Mouse (Mus musculus) heart, embryonic 15.5 days (tissue): ENCODE measurements around the gene Lin52. TPM values are rescaled to one million over a fixed set of nuclear protein-coding genes. Genes with fewer than 3 reads are reported as not detected.

Experiments used
- ATAC-seq: fragments of 200-750 bp; cut with Nextera tagmentation; replicated peaks from 2 replicates; pipeline ENCODE4 v1.8.0; 2017; ENCODE audit warnings: low read depth, moderate TSS enrichment; ENCODE audit not compliant: insufficient number of reproducible peaks, insufficient read depth, low FRiP score
- H3K27ac ChIP-seq: fragments of 300-500 bp; sonication (generic); 2 replicates; pipeline ENCODE4 v1.5.1; 2015; ENCODE audit warnings: mild to moderate bottlenecking, inconsistent platforms
- H3K27me3 ChIP-seq: fragments of 300-500 bp; sonication (generic); 2 replicates; pipeline ENCODE4 v1.6.1; 2015; ENCODE audit warnings: inconsistent platforms
- H3K36me3 ChIP-seq: fragments of 300-500 bp; sonication (generic); 2 replicates; pipeline ENCODE4 v1.6.1; 2015; ENCODE audit warnings: mild to moderate bottlenecking, inconsistent platforms
- H3K4me1 ChIP-seq: fragments of 300-500 bp; sonication (generic); replicated peaks from 2 replicates; pipeline ENCODE4 v1.6.1; 2015; ENCODE audit warnings: inconsistent platforms
- H3K4me2 ChIP-seq: fragments of 300-500 bp; sonication (generic); 2 replicates; pipeline ENCODE4 v1.6.1; 2015; ENCODE audit warnings: inconsistent platforms, mild to moderate bottlenecking, moderate library complexity
- H3K4me3 ChIP-seq: fragments of 300-500 bp; sonication (generic); 2 replicates; pipeline ENCODE4 v1.5.1; 2015; ENCODE audit warnings: mild to moderate bottlenecking, inconsistent platforms
- H3K9ac ChIP-seq: fragments of 300-500 bp; sonication (generic); 2 replicates; pipeline ENCODE4 v1.6.1; 2015; ENCODE audit warnings: mild to moderate bottlenecking, inconsistent platforms
- H3K9me3 ChIP-seq: fragments of 300-500 bp; sonication (generic); replicated peaks from 2 replicates; pipeline ENCODE4 v1.6.1; 2016; ENCODE audit warnings: inconsistent platforms
- WGBS: fragments of 180-500 bp; shearing (Covaris S2); methylation state at CpG from one replicate; pipeline ENCODE4 v1.1.7; 2015; ENCODE audit warnings: mixed read lengths; 5-methylcytosine and 5-hydroxymethylcytosine counted together
- polyA plus RNA-seq: library from polyadenylated mRNA; unstranded; fragments of >200 nt; fragmentation: Nextera tagmentation; extraction: Ambion mirVana; gene quantifications from 2 replicates; pipeline ENCODE4 v1.2.1, GENCODE M21; 2015

Lin52 gene
- polyA plus RNA-seq, 1 experiment from 2014 or later: 13.3 TPM

DNA sequence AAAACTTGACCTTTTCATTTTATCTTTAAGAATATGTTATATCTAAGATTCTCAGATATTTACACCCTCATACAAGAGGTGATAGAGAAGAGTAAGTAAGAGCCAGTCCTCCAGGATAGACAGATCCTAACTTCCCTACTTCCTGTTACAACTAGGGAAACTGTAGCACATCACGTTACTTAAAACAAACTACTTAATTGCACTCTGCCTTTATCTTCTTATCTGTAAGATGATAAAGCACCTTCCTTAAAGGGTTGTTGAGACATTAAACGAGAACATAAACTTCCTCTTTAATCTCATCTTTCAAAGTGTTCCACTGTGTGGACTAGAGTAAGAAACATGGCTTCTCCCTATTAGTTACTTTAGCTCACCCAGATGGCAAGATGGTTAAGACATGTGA, 12.5 kb upstream of the Lin52 start:
- Histone ChIP-seq H3K36me3 (peaks cover 23% of the 10 kb centered on the region), H3K4me3 (no peak overlapping the region), H3K4me2 (no peak overlapping the region), H3K27ac (no peak overlapping the region), H3K4me1 (no peaks in the 10 kb centered on the region), H3K9me3 (no peaks in the 10 kb centered on the region), H3K9ac (no peak overlapping the region), H3K27me3 (no peaks in the 10 kb centered on the region)
- no peak for ATAC-seq
- whole genome bisulfite sequencing: 61% methylated on average over 2 of the region's 2 CpGs

DNA sequence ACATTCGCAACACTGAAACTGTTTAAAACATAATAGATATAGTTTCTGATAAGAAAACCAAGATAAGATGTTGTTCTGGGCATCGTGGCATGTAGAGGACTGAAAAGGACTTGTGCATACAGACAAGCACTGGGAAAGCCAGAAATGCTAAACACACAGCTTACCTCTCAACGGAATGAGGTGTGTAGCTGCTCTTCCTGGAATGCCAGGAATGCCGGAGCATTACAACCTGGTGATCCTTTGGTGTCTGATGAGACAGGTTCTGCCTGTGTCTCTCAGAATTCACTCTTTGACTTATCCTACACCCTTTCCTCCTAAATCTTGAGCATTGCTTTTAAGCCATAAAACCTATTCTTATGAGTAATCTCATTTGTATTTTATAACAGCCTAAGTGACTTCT, 8.7 kb upstream of the Lin52 start:
- Histone ChIP-seq H3K36me3 (peaks cover 20% of the 10 kb centered on the region), H3K27ac (no peak overlapping the region), H3K4me3 (no peak overlapping the region), H3K27me3 (0 out of 2 replicates have a peak, but pooled peaks cover 4% of the 10 kb centered on the region), H3K4me1 (no peaks in the 10 kb centered on the region), H3K9ac (no peak overlapping the region), H3K4me2 (no peak overlapping the region), H3K9me3 (no peaks in the 10 kb centered on the region)
- WGBS: 70% methylated on average over 4 of the region's 4 CpGs
- no peak for ATAC-seq

DNA sequence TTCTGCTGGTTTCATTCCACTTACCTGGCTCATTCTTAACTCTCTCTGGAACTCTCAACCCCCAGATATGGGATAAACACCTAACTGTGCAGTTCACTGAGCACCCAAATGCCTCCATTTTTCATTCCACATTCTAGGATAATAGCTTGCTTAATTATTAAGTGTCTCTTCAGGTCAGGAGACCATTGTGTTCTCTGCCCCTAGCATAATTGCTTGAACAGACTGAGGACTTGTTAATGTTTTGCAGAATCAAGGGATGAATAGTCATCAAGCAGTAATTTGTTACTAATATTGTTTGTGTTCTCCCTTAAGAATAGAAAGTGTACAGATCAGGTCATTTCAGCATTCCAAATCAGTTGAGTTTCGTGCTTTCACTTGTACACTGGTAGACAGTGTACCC, 3.8 kb upstream of the Lin52 start:
- WGBS: 76% methylated on average over 1 of the region's 1 CpGs
- H3K4me2 ChIP-seq: no peak overlapping the region

DNA sequence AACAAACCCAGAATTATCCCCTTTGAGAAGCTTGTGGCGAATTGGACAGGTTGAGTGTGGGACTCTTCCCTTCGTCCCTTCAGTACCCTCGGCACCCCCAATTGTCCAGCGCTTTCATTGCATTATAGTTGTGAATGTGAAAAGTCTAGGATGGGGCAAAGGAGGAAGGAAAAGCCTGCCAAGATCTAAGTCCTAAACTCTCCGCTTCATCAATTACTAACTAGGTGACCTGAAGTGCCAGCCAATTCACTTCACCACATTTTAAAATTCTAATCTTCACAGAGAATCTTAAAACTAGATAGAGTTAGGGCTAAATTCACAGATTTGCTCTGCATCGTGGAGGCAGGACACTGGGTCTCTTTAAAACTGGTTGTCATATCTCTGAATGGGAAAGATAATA, 3.0 kb upstream of the Lin52 start:
- H3K4me3 ChIP-seq: no peak overlapping the region
- H3K9ac ChIP-seq: no peak overlapping the region
- 0 out of 2 replicates have a peak, but pooled peaks cover 4% of the 10 kb centered on the region for H3K27me3 ChIP-seq
- H3K27ac ChIP-seq: no peak overlapping the region
- H3K9me3 ChIP-seq: no peaks in the 10 kb centered on the region
- H3K4me1 ChIP-seq: peaks cover 22% of the 10 kb centered on the region
- no peak for ATAC-seq
- 81% methylated on average over 6 of the region's 6 CpGs for WGBS
- H3K36me3 ChIP-seq: no peaks in the 10 kb centered on the region
- no peak overlapping the region for H3K4me2 ChIP-seq

More for the DNA sequence above, 3.8 kb upstream of the Lin52 start:
- no peaks in the 10 kb centered on the region for H3K9me3 ChIP-seq
- ATAC-seq: no peak
- H3K27ac ChIP-seq: no peak overlapping the region
- H3K36me3 ChIP-seq: no peaks in the 10 kb centered on the region
- H3K9ac ChIP-seq: no peak overlapping the region
- H3K4me1 ChIP-seq: peaks cover 16% of the 10 kb centered on the region
- no peak overlapping the region for H3K4me3 ChIP-seq
- H3K27me3 ChIP-seq: 0 out of 2 replicates have a peak, but pooled peaks cover 4% of the 10 kb centered on the region

DNA sequence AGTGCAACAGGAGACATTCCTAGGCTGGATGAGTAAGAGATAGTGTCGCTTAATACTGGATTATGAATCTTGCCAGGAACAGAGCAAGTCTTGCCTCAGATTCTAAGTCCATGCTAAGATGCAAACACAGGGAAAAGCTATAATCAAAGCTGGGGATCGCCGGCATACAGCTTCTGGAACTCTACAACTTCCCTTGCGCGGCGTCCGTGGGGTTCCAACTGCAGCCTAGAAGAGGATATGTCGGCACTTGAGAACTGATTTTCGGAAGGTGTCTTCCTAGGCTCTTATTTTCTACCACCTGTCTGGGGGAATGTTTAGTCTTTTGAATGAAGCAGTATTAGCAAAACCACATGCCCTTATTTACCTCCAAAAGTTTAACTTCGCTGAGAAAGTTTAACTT, 1.3 kb upstream of the Lin52 start:
- H3K9me3 ChIP-seq: no peaks in the 10 kb centered on the region
- H3K4me2 ChIP-seq: peak overlapping the region; percentile 91
- WGBS: 43% methylated on average over 10 of the region's 10 CpGs
- peak overlapping the region; percentile 95 for H3K27ac ChIP-seq
- H3K4me1 ChIP-seq: peaks cover 26% of the 10 kb centered on the region
- ATAC-seq: no peak
- peak overlapping the region; percentile 81 for H3K9ac ChIP-seq
- no peaks in the 10 kb centered on the region for H3K36me3 ChIP-seq
- H3K27me3 ChIP-seq: 0 out of 2 replicates have a peak, but pooled peaks cover 4% of the 10 kb centered on the region
- peak overlapping the region; percentile 78 for H3K4me3 ChIP-seq

DNA sequence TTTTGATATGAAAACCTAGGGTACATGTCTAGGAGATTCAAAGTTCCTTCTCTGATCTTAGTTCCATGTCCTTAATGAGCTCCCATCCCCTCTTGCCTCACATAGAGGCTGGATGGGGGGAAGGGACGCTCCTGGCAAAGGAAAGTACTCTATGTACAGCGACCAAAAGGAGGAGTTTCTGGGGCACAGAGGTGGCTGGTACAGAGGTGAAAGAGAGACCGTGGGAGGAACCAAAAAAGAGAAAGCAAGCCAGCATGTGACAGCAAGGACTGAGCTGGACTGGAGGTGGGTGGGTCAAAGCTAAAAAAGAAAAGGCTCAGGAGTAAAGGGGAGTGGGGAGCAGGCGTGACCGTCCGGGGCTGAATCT, 888 bp upstream of the Lin52 start:
- Histone ChIP-seq H3K27me3 (0 out of 2 replicates have a peak, but pooled peaks cover 4% of the 10 kb centered on the region), H3K9me3 (no peaks in the 10 kb centered on the region), H3K36me3 (no peaks in the 10 kb centered on the region), H3K4me1 (peaks cover 26% of the 10 kb centered on the region), H3K4me2 (peak overlapping the region; percentile 91), H3K9ac (peak overlapping the region; percentile 81), H3K27ac (peak overlapping the region; percentile 95), H3K4me3 (peak overlapping the region; percentile 78)
- peak; percentile 2; the same call in 1 of the 2 replicates for ATAC-seq
- under 1% methylated on average over 6 of the region's 6 CpGs for WGBS

DNA sequence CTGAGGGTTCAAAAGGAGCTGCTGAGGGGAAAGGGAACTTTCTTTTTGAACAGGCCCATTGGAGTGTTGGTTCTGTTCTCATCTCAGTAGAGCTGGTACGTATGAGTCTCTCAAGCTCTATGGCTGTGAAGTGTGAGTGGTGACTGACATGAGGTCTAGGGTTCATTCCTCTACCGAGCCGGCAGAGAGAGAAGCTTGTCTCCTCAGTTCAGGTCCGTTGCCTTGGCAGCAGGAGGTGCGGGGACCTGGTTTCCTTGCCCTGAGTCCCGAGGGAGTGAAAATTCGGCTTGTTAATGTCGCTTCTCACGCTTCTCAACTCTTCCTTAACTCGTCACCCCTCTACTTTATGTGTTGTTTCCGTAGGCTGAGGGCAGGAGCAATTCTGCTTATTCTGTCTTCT, 579 bp downstream of the Lin52 start:
- no peak for ATAC-seq
- H3K27me3 ChIP-seq: no peaks in the 10 kb centered on the region
- peak overlapping the region; percentile 78 for H3K4me3 ChIP-seq
- H3K4me2 ChIP-seq: peak overlapping the region; percentile 91
- H3K36me3 ChIP-seq: peaks cover 1% of the 10 kb centered on the region; the same call in 1 of the 2 replicates
- H3K9ac ChIP-seq: peak overlapping the region; percentile 66
- H3K4me1 ChIP-seq: peaks cover 26% of the 10 kb centered on the region
- H3K27ac ChIP-seq: peak overlapping the region; percentile 95
- 2% methylated on average over 11 of the region's 11 CpGs for WGBS
- no peaks in the 10 kb centered on the region for H3K9me3 ChIP-seq

DNA sequence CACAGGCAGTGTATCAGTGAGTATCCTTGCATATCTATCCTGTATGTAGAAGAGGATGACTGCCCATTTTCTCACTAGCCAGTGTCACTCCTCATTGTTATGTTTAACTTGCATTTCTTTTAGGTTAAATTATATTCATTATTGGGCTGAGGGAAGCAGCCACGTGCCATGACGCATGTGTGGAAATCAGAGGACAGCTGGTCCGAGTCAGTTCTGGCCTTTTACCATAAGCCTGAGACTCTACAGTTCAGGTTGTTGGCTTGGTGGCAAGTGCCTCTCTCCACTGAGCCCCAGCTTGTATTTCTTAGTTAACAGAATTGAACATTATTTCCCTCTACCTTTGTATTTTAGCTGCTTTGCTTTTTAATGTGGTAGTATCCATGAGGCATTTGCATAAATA, 5.7 kb downstream of the Lin52 start:
- Histone ChIP-seq H3K4me1 (peaks cover 14% of the 10 kb centered on the region), H3K4me3 (no peak overlapping the region), H3K4me2 (no peak overlapping the region), H3K27me3 (no peaks in the 10 kb centered on the region), H3K9ac (no peak overlapping the region), H3K9me3 (no peaks in the 10 kb centered on the region), H3K36me3 (peaks cover 34% of the 10 kb centered on the region), H3K27ac (no peak overlapping the region)
- no peak for ATAC-seq
- WGBS: 90% methylated on average over 3 of the region's 3 CpGs

DNA sequence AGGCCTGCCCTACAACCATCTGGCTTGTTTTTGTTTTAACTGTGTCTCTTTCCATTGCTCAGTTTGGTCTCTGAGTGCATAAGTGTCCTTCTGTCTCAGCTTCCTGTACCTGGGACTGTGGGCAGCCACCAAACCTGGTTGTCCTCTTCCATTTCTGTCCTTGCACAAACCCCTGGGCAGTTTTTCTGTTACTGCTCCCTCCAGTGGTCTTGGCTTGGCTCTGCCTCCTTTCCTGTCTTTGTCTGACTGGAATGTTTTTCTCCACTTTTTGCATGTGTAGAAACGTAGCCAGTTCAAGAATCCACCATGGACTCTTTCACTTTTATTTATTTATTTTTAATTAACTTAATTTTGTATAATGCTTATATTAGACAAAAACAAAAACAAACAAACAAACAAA, 8.6 kb downstream of the Lin52 start:
- peaks cover 53% of the 10 kb centered on the region for H3K36me3 ChIP-seq
- no peaks in the 10 kb centered on the region for H3K9me3 ChIP-seq
- H3K9ac ChIP-seq: no peak overlapping the region
- no peaks in the 10 kb centered on the region for H3K27me3 ChIP-seq
- H3K27ac ChIP-seq: no peak overlapping the region
- H3K4me2 ChIP-seq: no peak overlapping the region
- ATAC-seq: no peak
- no peak overlapping the region for H3K4me3 ChIP-seq
- 57% methylated on average over 1 of the region's 1 CpGs for WGBS
- no peaks in the 10 kb centered on the region for H3K4me1 ChIP-seq

DNA sequence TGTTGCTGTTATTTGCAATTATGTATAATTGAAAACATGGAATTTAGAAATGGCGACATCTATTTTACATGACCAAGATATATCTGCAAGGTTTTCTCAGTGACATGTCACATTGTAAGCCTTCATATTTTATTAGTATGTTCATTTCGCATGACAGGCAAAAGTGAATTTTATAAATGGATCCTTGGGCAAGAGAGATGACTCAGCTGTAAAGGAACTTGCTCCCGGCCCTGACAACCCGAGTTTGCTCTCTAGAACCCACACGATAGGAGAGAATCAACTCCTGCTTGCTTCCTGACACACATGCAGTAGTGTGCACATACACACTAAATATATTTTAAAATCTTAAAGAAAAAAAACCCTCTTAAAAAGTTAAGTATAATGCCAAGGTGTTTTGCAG, 10.2 kb downstream of the Lin52 start:
- H3K27ac ChIP-seq: no peak overlapping the region
- no peak overlapping the region for H3K4me2 ChIP-seq
- H3K27me3 ChIP-seq: no peaks in the 10 kb centered on the region
- H3K36me3 ChIP-seq: peaks cover 57% of the 10 kb centered on the region
- H3K9me3 ChIP-seq: no peaks in the 10 kb centered on the region
- no peaks in the 10 kb centered on the region for H3K4me1 ChIP-seq
- no peak overlapping the region for H3K4me3 ChIP-seq
- H3K9ac ChIP-seq: no peak overlapping the region
- ATAC-seq: no peak
- 88% methylated on average over 5 of the region's 5 CpGs for WGBS

DNA sequence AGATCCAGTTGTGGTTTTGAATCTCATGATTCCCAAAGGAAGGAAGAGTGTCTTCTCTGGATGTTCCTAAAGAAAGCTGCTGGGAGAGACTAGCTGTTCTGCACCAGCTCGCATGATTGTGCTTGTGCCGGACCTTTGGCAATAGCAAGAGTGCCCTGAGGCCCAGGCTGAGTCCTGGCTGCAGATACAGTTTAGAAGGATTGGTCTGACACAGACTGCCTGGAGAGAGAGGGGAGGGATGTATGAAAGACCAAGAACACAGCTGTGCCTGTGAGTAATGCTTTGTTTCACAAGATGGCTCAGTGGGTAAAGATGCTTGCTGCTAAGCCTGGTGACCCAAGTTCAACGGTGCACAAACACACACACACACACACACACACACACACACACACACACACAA, 11.6 kb downstream of the Lin52 start:
- ATAC-seq: no peak
- Histone ChIP-seq H3K27me3 (no peaks in the 10 kb centered on the region), H3K9ac (no peak overlapping the region), H3K4me3 (no peak overlapping the region), H3K4me2 (no peak overlapping the region), H3K9me3 (no peaks in the 10 kb centered on the region), H3K27ac (no peak overlapping the region), H3K4me1 (no peaks in the 10 kb centered on the region), H3K36me3 (peaks cover 53% of the 10 kb centered on the region)
- WGBS: 87% methylated on average over 3 of the region's 3 CpGs

DNA sequence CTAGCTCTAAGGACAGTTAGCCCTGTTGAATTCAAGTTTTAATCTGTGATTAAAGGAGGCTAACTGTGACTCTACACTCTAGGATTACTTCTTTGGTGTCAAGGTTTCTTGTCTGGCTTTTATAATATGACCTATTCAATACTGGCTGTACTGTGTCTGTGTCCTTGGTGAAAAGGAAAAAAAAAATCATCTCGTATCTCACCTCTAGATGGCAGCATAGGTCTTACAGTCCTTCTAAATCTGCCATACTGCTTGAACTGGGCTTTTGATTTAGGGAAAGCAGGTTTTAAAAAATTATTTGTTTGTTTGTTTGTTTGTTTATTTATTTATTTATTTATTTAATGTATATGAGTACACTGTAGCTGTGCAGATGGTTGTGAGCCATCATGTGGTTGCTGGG, 17.5 kb downstream of the Lin52 start:
- ATAC-seq: no peak
- no peak overlapping the region for H3K4me3 ChIP-seq
- no peaks in the 10 kb centered on the region for H3K4me1 ChIP-seq
- H3K36me3 ChIP-seq: peaks cover 25% of the 10 kb centered on the region; the same call in 1 of the 2 replicates
- H3K27me3 ChIP-seq: no peaks in the 10 kb centered on the region
- 0% methylated on average over 1 of the region's 1 CpGs for WGBS
- no peak overlapping the region for H3K4me2 ChIP-seq
- no peak overlapping the region for H3K27ac ChIP-seq
- H3K9me3 ChIP-seq: no peaks in the 10 kb centered on the region
- no peak overlapping the region for H3K9ac ChIP-seq
